Mouse (Mus musculus) neutrophil, adult 5-6 weeks (primary cell): ENCODE results near the gene Sf3a2. TPM values are rescaled to one million over a fixed set of nuclear protein-coding genes. Genes with fewer than 3 reads are reported as not detected.
A peak's percentile ranks its signal among the peaks of the same experiment; 100 is the strongest.
"Not testable (repeated sequence)": the region's sequence is repeated elsewhere in the genome, so short reads cannot be mapped to it uniquely, and the experiment has no call there.

Experiments
- ATAC-seq: fragments of 151-379, 151-347 bp; 2 replicates; pipeline ENCODE4 v1.8.0; 2017; ENCODE audit warnings: mild to moderate bottlenecking, moderate TSS enrichment; ENCODE audit not compliant: insufficient number of reproducible peaks, poor library complexity, low FRiP score, severe bottlenecking; ENCODE audit errors: extremely low read depth
- total RNA-seq: library from RNA; stranded (forward); fragments of 200-1000 nt; gene quantifications from 2 replicates; pipeline ENCODE4 v1.2.3, GENCODE M21; 2017

The Sf3a2 gene
- total RNA-seq, 1 experiment from 2014 or later: 15.5 TPM

GRCm38 (mm10) chr10:80817164-80817563, 19.2 kb downstream of the Sf3a2 start:
- no peak for ATAC-seq

- not testable (repeated sequence) for ATAC-seq
Observed at GRCm38 (mm10) chr10:80817955-80818354, 20.0 kb downstream of the Sf3a2 start.

GRCm38 (mm10) chr10:80818599-80819281, 20.7 kb downstream of the Sf3a2 start:
- ATAC-seq: no peak

- no peak for ATAC-seq
Observed at GRCm38 (mm10) chr10:80819406-80819805, 21.4 kb downstream of the Sf3a2 start.

GRCm38 (mm10) chr10:80821991-80822390, 24.0 kb downstream of the Sf3a2 start:
- ATAC-seq: no peak

- ATAC-seq: no peak
Observed at GRCm38 (mm10) chr10:80822528-80822927, 24.5 kb downstream of the Sf3a2 start.

GRCm38 (mm10) chr10:80823316-80823715, 25.3 kb downstream of the Sf3a2 start:
- ATAC-seq: no peak

- no peak for ATAC-seq
Observed at GRCm38 (mm10) chr10:80823847-80824643, 26.0 kb downstream of the Sf3a2 start.

- ATAC-seq: no peak
Observed at GRCm38 (mm10) chr10:80824827-80825226, 26.8 kb downstream of the Sf3a2 start.

- ATAC-seq: peak; percentile 92
Observed at GRCm38 (mm10) chr10:80826151-80827062, 28.4 kb downstream of the Sf3a2 start, which contains the start of gene Oaz1. Gene Oaz1 (plus strand): TSS chr10:80826656.

- no peak for ATAC-seq
Observed at GRCm38 (mm10) chr10:80827063-80827869, 29.3 kb downstream of the Sf3a2 start.

GRCm38 (mm10) chr10:80827870-80828420, 29.9 kb downstream of the Sf3a2 start:
- ATAC-seq: no peak

GRCm38 (mm10) chr10:80828587-80828986, 30.6 kb downstream of the Sf3a2 start:
- not testable (repeated sequence) for ATAC-seq

GRCm38 (mm10) chr10:80829359-80830278, 31.6 kb downstream of the Sf3a2 start:
- no peak for ATAC-seq

- no peak for ATAC-seq
Observed at GRCm38 (mm10) chr10:80831136-80831535, 33.1 kb downstream of the Sf3a2 start.

GRCm38 (mm10) chr10:80832818-80833217, 34.8 kb downstream of the Sf3a2 start:
- no peak for ATAC-seq

GRCm38 (mm10) chr10:80835617-80836016, 37.6 kb downstream of the Sf3a2 start:
- ATAC-seq: no peak
